Mouse (Mus musculus) MN1 (cell line): ENCODE measurements at regions not wholly inside any gene's neighbourhood (a gene's known extent, or its start where the extent isn't known, plus 50 kb on each side); places are given as distances from the start of the nearest gene placed in this dataset.

Source experiments
- DNase-seq: peaks from one replicate; pipeline ENCODE4 v3.0.0-alpha.2; 2016; ENCODE audit warnings: low spot score

DNA sequence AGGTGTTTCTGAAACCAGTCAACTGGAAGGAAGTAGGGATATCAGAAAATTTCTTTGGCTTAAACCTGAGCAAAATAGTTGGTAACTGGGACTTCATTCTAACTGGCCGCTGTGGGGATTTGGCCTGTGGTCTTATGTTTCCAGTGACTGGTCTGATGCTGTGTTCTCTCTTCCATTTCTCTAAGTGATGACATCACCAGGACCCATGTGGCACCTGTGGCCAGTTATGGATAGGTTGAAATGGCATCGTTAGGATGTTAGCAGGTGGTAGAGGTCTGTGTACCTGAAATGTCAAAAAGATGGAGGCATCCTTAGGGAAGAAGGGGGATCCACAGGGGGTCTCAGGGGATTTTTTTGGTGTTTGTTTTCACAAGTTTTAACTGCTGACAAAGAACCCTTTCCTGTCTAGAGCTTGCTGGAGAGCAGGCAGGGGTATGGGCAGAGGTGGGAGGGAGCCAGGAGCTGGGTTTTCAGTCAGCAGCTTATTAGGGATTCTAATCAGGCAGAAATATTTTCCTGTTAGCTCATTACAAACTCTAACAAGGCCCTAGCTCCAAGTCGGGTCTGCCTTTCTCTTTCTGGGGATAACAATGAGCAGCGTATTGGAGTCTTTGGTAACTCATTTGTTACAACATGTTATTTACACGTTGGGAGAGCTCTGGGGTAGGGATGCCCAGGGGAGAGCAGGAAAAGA, 170.2 kb downstream of the Adck1 start:
- no peak for DNase-seq

DNA sequence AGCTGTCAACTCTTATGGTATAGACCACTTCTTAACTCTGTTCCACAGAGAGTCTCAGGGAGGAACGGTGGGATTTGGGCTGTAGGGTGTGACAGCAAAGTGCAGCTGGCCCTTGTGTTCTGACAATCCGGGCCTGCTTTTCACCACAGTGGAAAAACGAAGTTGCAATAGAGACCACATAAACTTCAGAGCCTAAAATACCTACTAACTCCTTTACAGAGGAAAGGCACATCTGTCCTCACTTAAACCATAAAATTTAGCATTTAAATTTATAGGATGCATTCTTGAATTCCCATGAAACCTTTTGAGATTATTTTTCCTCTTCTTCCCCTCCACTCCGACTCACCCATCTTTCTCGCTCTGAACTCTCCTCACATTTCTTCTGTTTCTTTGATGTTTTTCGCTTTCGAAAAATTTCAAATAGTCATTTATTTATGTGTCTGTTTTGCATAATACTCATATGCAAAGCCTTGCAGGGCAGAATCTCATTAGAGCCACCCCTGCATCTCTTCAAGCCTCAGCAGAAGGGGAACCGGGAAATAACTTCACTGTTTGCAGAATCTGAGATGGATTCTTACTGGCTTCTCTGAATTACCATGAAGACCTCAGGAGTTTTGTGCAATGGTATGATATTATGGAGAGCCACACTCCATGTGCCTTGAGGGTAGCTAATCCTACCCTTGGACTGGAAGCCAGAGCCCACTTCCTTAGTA, 172.1 kb downstream of the Adck1 start:
- no peak for DNase-seq

DNA sequence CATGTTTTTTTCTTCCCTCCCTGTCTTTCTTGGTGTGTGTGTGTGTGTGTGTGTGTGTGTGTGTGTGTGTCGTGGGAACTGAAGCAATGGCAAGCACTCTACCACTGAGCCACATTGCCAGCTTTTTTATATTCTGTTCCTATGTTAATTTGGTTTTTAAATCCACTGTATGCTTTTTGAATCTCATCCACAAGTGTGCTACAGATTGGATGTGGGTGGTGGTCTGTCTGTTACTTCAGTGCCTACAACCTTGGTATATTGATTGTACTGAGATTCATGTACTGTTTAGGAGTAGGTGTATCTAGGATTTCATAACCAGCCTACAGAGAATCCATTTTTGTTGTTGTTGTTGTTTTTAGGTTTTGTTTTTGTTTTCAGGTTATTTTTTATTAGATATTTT, 170.8 kb upstream of the Nrxn3 start:
- no peak for DNase-seq

DNA sequence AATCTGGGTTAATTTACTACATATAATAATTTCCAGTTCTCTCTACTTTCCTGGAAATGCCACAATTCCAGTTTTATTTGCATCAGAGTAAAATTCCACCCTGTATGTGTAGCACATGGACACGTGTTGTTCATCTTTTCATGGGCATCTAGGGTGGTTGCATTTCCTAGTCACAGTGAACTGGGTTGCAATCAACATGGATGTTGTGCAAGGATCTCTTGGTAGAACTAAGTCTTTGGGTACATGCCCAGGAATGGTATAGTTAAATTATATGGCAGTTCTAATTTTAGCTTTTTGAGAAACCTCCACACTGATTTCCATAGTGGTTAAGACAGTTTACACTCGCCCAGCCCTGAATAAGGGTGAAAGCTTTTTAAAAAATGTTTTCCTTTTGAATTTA, 167.2 kb upstream of the Nrxn3 start:
- no peak for DNase-seq

DNA sequence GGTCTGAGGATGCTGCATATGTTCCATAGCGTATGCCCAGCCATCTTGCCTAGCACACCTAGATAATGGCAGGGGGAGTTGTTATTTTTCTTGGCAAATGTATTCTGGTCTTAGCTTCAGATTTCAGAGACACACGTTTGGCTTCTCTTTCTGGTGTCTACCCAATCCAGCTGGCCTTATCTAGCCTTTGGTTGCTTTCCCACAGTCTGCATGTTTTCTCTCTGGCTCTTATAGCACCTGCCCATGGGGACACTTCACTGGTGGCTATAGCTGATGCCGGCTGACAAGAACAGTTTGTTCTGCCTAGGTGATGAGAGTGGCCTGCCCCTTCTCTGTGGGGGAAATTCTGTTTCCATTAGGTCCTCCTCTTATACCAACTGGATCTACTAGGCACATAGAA, 164.6 kb upstream of the Nrxn3 start:
- DNase-seq = no peak

DNA sequence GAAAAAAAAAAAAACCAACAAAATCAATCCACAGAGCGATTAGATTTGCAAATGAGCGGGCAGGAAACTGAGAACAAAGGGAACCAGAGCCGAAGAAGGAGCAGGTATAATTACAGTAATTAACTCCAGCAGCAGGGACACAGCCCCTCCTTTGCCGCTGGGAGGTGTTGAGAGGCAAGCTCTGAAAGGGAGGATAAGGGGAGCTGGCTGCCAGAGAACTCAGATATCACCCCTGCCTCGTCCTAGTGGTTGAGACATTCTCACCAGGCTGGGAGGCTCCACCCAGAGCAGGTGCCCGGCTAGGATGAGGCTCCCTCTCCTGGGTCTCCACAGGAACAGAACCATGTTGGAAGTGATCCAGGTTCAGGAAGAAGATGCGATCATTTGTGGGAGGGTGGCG, 142.7 kb upstream of the Nrxn3 start:
- peak; percentile 14 for DNase-seq

DNA sequence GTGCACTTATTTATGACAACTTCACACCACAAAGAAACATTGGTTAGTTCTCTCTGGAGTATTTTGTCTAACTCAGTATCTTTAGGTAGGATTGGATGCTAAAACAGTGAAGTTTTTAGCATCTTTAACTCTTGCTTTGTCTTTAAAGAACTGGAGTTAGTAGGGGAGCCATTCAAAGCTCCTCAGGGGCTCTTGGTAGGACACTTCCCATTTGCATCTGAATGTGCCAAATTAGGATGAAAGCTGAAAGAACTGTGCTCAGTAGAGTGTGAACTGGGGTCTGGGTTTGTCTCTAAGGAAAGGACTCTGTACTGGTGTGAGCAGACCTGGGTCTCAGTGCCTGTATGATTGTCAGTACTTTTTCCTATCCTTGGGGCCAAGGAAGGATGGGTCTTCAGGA, 116.7 kb upstream of the Nrxn3 start:
- DNase-seq = no peak

DNA sequence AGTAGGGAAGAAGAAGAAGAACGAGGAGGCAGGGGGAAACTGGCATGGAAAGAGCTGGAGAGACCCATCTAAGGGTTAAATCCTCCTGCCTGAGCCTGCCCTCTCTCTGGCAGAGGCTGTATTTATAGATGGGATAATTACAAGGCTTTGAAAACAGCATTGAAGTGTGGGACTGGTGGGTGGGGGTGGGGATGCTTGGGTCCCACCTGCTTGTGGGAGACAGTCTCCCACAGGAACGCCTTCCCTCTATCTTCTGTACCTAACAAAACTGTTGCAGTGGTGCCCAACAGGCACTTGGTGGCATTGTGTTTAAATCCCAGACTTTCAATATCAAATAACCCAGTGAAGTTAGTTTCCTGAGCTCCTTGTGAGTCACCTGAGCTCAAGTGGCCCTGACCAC, 102.6 kb upstream of the Nrxn3 start:
- DNase-seq = no peak

DNA sequence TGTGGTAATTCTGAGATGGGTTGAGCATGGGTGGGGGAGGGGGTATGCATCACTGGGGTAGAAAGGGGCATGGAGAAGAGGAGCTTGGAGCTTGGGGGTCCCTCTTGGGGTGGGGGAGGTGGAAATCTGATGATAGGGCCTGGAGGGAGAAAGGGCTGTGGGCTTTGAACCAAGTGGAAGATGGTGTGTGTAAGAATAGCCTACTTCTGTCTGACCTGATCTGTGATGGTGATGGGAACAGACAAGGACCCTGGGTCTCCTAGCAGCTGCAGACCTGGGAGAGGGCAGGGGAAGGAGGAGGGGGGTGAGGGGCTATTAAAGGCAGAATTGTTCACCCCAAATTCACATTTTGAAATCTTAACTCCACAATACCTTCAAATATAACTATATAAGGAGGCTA, 78.4 kb upstream of the Nrxn3 start:
- no peak for DNase-seq

DNA sequence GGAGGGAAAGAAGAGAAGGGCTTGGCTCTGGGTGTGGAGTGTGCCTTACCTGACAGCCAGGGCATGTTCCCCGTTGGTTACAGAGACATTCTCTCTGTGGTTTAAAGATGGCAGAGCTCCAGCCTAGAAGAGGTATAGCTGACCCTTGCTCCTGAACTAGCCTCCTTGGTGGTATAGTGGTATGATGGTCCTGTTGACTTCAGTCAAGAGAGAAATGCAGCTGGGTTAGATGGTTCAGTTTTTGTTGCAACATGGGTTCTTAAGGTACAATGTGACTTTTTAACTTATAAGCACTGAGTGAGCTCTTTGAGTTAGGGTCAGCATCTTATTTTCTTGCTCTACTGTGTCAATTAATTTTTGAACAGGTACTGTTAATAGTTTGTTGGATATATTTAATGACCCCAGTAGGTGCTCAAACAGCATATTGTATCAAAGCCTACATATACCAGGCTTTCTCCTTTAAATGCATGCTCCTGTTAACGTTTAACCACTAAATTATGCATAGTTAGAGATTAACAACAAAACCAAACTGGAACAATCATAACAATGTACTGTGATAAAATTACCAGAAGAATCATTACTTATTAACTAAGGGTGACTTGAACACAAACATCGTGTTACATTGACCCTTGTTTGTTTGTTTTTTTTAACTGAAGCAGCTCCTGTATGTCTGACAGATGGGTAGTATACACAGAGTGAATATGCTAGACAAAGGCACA, 70.5 kb upstream of the Nrxn3 start:
- no peak for DNase-seq
